Mouse (Mus musculus): ENCODE results near the gene Nnat. TPM values are rescaled to one million over a fixed set of nuclear protein-coding genes. Genes with fewer than 3 reads are reported as not detected.

The Nnat gene
- polyA plus RNA-seq, 1 experiment from 2014 or later, result 111 TPM

DNA sequence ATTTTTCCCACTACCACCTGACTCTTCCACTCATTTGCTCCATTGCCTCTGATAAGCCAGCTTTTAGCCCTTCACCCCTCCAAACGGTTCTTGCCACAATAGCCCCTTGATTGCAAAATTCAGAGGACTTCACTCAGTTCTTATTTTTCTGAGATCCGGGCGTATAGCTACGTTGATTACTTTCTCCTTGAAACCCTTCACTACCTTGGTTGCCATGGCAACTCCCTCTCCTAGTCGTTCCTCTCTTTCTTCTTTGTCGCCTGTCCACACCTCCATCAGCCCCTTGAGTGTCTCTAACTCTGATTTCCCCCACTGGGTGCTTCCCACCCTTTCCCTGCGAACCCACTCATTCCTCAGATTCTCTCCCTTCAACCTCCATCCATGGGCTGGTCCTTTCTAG is 22.8 kb upstream of the Nnat start:
- Histone ChIP-seq H3K27ac (ENCODE audit: low read depth, low read length) (no peak overlapping the region), H3K27me3 (replicated peaks; ENCODE audit: control insufficient read depth, insufficient read depth, low read length) (no peaks in the 10 kb centered on the region), H3K9ac (ENCODE audit: low read depth, low read length) (no peak overlapping the region), H3K9me3 (ENCODE audit: control insufficient read depth) (no peaks in the 10 kb centered on the region), H3K36me3 (ENCODE audit: control insufficient read depth, insufficient read depth) (0 out of 2 replicates have a peak, but pooled peaks cover under 1% of the 10 kb centered on the region), H3K4me2 (replicated peaks; ENCODE audit: low read depth) (no peak overlapping the region), H3K4me3 (ENCODE audit: low read depth, low read length) (no peak overlapping the region), H3K4me1 (replicated peaks; ENCODE audit: control insufficient read depth, insufficient read depth, low read length) (no peaks in the 10 kb centered on the region)
- no peak for ATAC-seq
- WGBS, result 25% methylated on average over 7 of the region's 7 CpGs
- TF ChIP-seq CTCF (IDR thresholded peaks at IDR 0.05; ENCODE audit: low read depth), result no peak

- H3K27ac ChIP-seq (ENCODE audit: low read depth, low read length), result no peak overlapping the region
- H3K36me3 ChIP-seq (ENCODE audit: control insufficient read depth, insufficient read depth), result 0 out of 2 replicates have a peak, but pooled peaks cover 13% of the 10 kb centered on the region
- 57% methylated on average over 24 of the region's 24 CpGs for WGBS
- H3K4me2 ChIP-seq (replicated peaks; ENCODE audit: low read depth), result no peak overlapping the region
- H3K9me3 ChIP-seq (ENCODE audit: control insufficient read depth), result no peaks in the 10 kb centered on the region
- H3K4me3 ChIP-seq (ENCODE audit: low read depth, low read length), result no peak overlapping the region
- H3K27me3 ChIP-seq (replicated peaks; ENCODE audit: control insufficient read depth, insufficient read depth, low read length), result no peaks in the 10 kb centered on the region
- no peak for ATAC-seq
- H3K4me1 ChIP-seq (replicated peaks; ENCODE audit: control insufficient read depth, insufficient read depth, low read length), result no peaks in the 10 kb centered on the region
- H3K9ac ChIP-seq (ENCODE audit: low read depth, low read length), result no peak overlapping the region
- TF ChIP-seq CTCF (IDR thresholded peaks at IDR 0.05; ENCODE audit: low read depth), result no peak
These were observed 19.6 kb upstream of the Nnat start for GRCm38 (mm10) chr2:157540073-157540952.

DNA sequence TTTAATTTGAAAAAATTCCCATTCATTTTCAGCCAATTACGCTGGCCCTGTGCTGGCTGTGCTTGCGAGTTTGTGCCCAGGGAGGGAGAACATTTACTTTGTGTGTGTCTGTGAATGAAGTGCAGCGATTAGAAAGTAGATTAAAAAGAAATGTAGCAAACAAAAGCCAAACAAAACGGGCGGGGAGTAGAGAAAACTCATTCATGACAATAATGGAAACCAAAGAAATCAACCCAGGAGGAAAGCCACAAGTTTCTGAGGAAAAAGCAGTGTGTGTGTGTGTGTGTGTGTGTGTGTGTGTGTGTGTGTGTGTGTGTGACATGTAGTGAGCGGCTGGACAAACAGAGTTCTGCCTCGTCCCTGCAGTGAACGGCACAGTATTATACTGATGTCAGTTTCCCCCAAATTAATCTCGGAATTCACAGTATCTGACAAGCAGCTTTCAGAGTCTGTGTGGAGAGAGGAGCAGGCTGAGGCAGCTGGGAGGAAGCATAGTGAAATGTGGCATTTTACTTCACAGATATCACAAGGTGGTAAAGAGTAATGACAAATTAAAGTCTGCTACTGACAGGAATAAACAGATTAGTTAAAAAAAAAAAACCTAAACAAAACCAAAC is 18.8 kb upstream of the Nnat start:
- H3K27me3 ChIP-seq (replicated peaks; ENCODE audit: control insufficient read depth, insufficient read depth, low read length), result no peaks in the 10 kb centered on the region
- no peak overlapping the region for H3K4me2 ChIP-seq (replicated peaks; ENCODE audit: low read depth)
- TF ChIP-seq CTCF (IDR thresholded peaks at IDR 0.05; ENCODE audit: low read depth), result no peak
- 0 out of 2 replicates have a peak, but pooled peaks cover 15% of the 10 kb centered on the region for H3K36me3 ChIP-seq (ENCODE audit: control insufficient read depth, insufficient read depth)
- H3K4me1 ChIP-seq (replicated peaks; ENCODE audit: control insufficient read depth, insufficient read depth, low read length), result no peaks in the 10 kb centered on the region
- no peak overlapping the region for H3K9ac ChIP-seq (ENCODE audit: low read depth, low read length)
- H3K4me3 ChIP-seq (ENCODE audit: low read depth, low read length), result no peak overlapping the region
- WGBS, result 72% methylated on average over 9 of the region's 9 CpGs
- H3K27ac ChIP-seq (ENCODE audit: low read depth, low read length), result no peak overlapping the region
- ATAC-seq, result no peak
- no peaks in the 10 kb centered on the region for H3K9me3 ChIP-seq (ENCODE audit: control insufficient read depth)

- TF ChIP-seq CTCF (IDR thresholded peaks at IDR 0.05; ENCODE audit: low read depth), result no peak
- Histone ChIP-seq H3K4me3 (ENCODE audit: low read depth, low read length) (no peak overlapping the region), H3K27me3 (replicated peaks; ENCODE audit: control insufficient read depth, insufficient read depth, low read length) (no peaks in the 10 kb centered on the region), H3K4me1 (replicated peaks; ENCODE audit: control insufficient read depth, insufficient read depth, low read length) (no peaks in the 10 kb centered on the region), H3K27ac (ENCODE audit: low read depth, low read length) (no peak overlapping the region), H3K36me3 (ENCODE audit: control insufficient read depth, insufficient read depth) (peaks cover 19% of the 10 kb centered on the region; the same call in 1 of the 2 replicates), H3K4me2 (replicated peaks; ENCODE audit: low read depth) (no peak overlapping the region), H3K9me3 (ENCODE audit: control insufficient read depth) (no peaks in the 10 kb centered on the region), H3K9ac (ENCODE audit: low read depth, low read length) (no peak overlapping the region)
- WGBS, result 80% methylated on average over 8 of the region's 8 CpGs
- no peak for ATAC-seq
These were observed 18.2 kb upstream of the Nnat start for GRCm38 (mm10) chr2:157541631-157542030.

GRCm38 (mm10) chr2:157542415-157542814 is 17.5 kb upstream of the Nnat start:
- H3K9me3 ChIP-seq (ENCODE audit: control insufficient read depth), result no peaks in the 10 kb centered on the region
- H3K27ac ChIP-seq (ENCODE audit: low read depth, low read length), result no peak overlapping the region
- H3K27me3 ChIP-seq (replicated peaks; ENCODE audit: control insufficient read depth, insufficient read depth, low read length), result no peaks in the 10 kb centered on the region
- H3K4me2 ChIP-seq (replicated peaks; ENCODE audit: low read depth), result no peak overlapping the region
- no peak overlapping the region for H3K4me3 ChIP-seq (ENCODE audit: low read depth, low read length)
- H3K4me1 ChIP-seq (replicated peaks; ENCODE audit: control insufficient read depth, insufficient read depth, low read length), result no peaks in the 10 kb centered on the region
- no peak overlapping the region for H3K9ac ChIP-seq (ENCODE audit: low read depth, low read length)
- no peak for ATAC-seq
- peaks cover 27% of the 10 kb centered on the region for H3K36me3 ChIP-seq (ENCODE audit: control insufficient read depth, insufficient read depth)
- 60% methylated on average over 4 of the region's 4 CpGs for WGBS
- TF ChIP-seq CTCF (IDR thresholded peaks at IDR 0.05; ENCODE audit: low read depth), result no peak

GRCm38 (mm10) chr2:157544333-157544888 is 15.5 kb upstream of the Nnat start:
- Histone ChIP-seq H3K4me1 (replicated peaks; ENCODE audit: control insufficient read depth, insufficient read depth, low read length) (no peaks in the 10 kb centered on the region), H3K36me3 (ENCODE audit: control insufficient read depth, insufficient read depth) (peaks cover 36% of the 10 kb centered on the region), H3K4me2 (replicated peaks; ENCODE audit: low read depth) (no peak overlapping the region), H3K9me3 (ENCODE audit: control insufficient read depth) (no peaks in the 10 kb centered on the region), H3K9ac (ENCODE audit: low read depth, low read length) (no peak overlapping the region), H3K27me3 (replicated peaks; ENCODE audit: control insufficient read depth, insufficient read depth, low read length) (no peaks in the 10 kb centered on the region), H3K27ac (ENCODE audit: low read depth, low read length) (no peak overlapping the region), H3K4me3 (ENCODE audit: low read depth, low read length) (no peak overlapping the region)
- no peak for ATAC-seq
- WGBS, result 85% methylated on average over 9 of the region's 9 CpGs
- no peak for TF ChIP-seq CTCF (IDR thresholded peaks at IDR 0.05; ENCODE audit: low read depth)

All from intestine, postnatal 0 days (tissue).